Mouse (Mus musculus): ENCODE measurements around the gene Rbl1. TPM values are rescaled to one million over a fixed set of nuclear protein-coding genes. Genes with fewer than 3 reads are reported as not detected.
A peak's percentile ranks its signal among the peaks of the same experiment; 100 is the strongest.

Rbl1 gene
- polyA plus RNA-seq, 1 experiment from 2014 or later = 18.2 TPM

- Histone ChIP-seq H3K27me3 (ENCODE audit: control insufficient read depth, insufficient read depth, low read length) (no peaks in the 10 kb centered on the region), H3K9ac (ENCODE audit: low read length) (no peak overlapping the region), H3K27ac (replicated peaks in 1 of 2; ENCODE audit: control insufficient read depth in 1 of 2, insufficient read depth in 1 of 2, low read depth in 2 of 2, low read length in 2 of 2) (no peak overlapping the region), H3K4me3 (ENCODE audit: control insufficient read depth in 1 of 2, insufficient read depth in 1 of 2, low read depth in 1 of 2, low read length in 2 of 2) (no peak overlapping the region), H3K36me3 (ENCODE audit: control insufficient read depth, insufficient read depth, low read length) (no peaks in the 10 kb centered on the region), H3K9me3 (ENCODE audit: control insufficient read depth, low read length) (no peaks in the 10 kb centered on the region), H3K4me1 (ENCODE audit: control insufficient read depth in 2 of 2, insufficient read depth in 2 of 2, low read length in 2 of 2) (peaks cover 2 to 13% of the 10 kb centered on the region in 2 experiments; a peak in 2 of 4 replicates), H3K4me2 (ENCODE audit: low read length) (no peak overlapping the region)
- ATAC-seq (ENCODE audit: insufficient number of reproducible peaks, insufficient read depth, low FRiP score, low read depth) = no peak
- 85% methylated on average over 9 of the region's 9 CpGs for WGBS
These were observed 66.2 kb downstream of the Rbl1 start for GRCm38 (mm10) chr2:157137959-157138731.

DNA sequence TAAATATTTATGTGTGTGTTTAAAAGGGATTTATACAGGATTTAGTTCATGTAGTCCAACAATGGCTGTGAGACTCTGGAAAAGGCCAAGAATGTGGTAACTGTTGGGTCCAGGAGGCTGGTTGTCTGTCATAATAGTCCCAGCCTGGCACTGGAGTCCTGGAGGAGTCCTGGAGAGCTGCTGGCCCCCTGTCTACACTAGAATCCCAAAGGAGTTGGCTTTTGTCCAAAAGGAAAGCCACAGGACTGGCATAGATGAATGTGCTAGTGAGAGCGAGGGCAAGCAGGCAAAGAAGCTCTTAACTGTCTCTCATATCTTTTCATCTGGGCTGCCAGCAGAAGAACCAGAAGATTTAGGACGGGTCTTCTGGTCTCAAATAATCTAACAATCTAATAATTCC, 67.7 kb downstream of the Rbl1 start:
- no peaks in the 10 kb centered on the region for H3K36me3 ChIP-seq (ENCODE audit: control insufficient read depth, insufficient read depth, low read length)
- WGBS = 83% methylated on average over 2 of the region's 2 CpGs

DNA sequence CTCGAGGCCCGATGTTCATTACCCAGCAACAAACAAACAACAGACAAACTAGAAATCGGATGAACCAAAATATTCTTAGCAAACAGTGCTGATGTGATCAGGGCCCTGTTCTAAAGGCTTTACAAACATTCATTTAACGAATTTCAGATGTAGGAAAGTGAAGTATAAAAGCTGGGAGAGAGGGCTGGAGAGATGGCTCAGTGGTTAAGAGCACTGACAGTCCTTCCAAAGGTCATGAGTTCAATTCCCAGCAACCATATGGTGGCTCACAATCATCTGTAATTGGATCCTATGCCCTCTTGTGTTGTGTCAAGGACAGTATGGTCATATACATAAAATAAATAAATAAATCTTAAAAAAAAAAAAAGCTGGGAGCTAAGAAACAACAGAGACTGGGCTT, 68.2 kb downstream of the Rbl1 start:
- WGBS = 92% methylated on average over 4 of the region's 4 CpGs
- Histone ChIP-seq H3K4me3 (ENCODE audit: control insufficient read depth in 1 of 2, insufficient read depth in 1 of 2, low read depth in 1 of 2, low read length in 2 of 2) (no peak overlapping the region), H3K27me3 (ENCODE audit: control insufficient read depth, insufficient read depth, low read length) (no peaks in the 10 kb centered on the region), H3K9ac (ENCODE audit: low read length) (no peak overlapping the region), H3K9me3 (ENCODE audit: control insufficient read depth, low read length) (no peaks in the 10 kb centered on the region), H3K27ac (replicated peaks in 1 of 2; ENCODE audit: control insufficient read depth in 1 of 2, insufficient read depth in 1 of 2, low read depth in 2 of 2, low read length in 2 of 2) (no peak overlapping the region), H3K4me1 (ENCODE audit: control insufficient read depth in 2 of 2, insufficient read depth in 2 of 2, low read length in 2 of 2) (peaks cover 2 to 13% of the 10 kb centered on the region in 2 experiments; a peak in 2 of 4 replicates), H3K36me3 (ENCODE audit: control insufficient read depth, insufficient read depth, low read length) (no peaks in the 10 kb centered on the region), H3K4me2 (ENCODE audit: low read length) (no peak overlapping the region)
- no peak for ATAC-seq (ENCODE audit: insufficient number of reproducible peaks, insufficient read depth, low FRiP score, low read depth)

More for the DNA sequence above, 67.7 kb downstream of the Rbl1 start:
- H3K4me2 ChIP-seq (ENCODE audit: low read length) = no peak overlapping the region
- no peaks in the 10 kb centered on the region for H3K9me3 ChIP-seq (ENCODE audit: control insufficient read depth, low read length)
- H3K9ac ChIP-seq (ENCODE audit: low read length) = no peak overlapping the region
- H3K4me1 ChIP-seq (ENCODE audit: control insufficient read depth in 2 of 2, insufficient read depth in 2 of 2, low read length in 2 of 2) = peaks cover 2 to 13% of the 10 kb centered on the region in 2 experiments; a peak in 2 of 4 replicates
- no peak for ATAC-seq (ENCODE audit: insufficient number of reproducible peaks, insufficient read depth, low FRiP score, low read depth)
- no peak overlapping the region for H3K27ac ChIP-seq (replicated peaks in 1 of 2; ENCODE audit: control insufficient read depth in 1 of 2, insufficient read depth in 1 of 2, low read depth in 2 of 2, low read length in 2 of 2)
- H3K4me3 ChIP-seq (ENCODE audit: control insufficient read depth in 1 of 2, insufficient read depth in 1 of 2, low read depth in 1 of 2, low read length in 2 of 2) = no peak overlapping the region
- H3K27me3 ChIP-seq (ENCODE audit: control insufficient read depth, insufficient read depth, low read length) = no peaks in the 10 kb centered on the region

DNA sequence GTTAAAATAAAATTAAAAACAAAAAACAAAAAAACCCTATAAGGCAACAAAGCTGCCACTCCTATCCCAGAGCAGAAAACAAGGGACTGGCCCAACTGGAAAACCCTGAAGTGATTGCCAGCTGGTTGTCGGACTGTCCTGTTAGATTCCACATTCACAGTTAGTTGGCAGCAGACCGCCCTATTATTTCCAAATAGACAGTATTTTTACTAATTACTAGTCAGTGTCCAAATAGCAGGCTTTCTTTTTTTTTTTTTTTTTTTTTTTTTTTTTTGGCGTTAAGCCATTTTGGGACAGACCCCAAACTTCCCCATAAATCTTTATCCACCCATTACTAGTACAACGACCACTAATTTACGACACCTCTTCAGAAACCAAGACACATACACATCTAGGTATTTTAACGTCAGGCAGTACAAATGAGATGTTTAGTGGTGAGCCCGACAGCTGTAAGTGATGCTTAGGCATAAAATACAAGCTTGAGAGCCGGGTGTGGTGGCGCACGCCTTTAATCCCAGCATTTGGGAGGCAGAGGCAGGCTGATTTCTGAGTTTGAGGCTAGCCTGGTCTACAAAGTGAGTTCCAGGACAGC, 68.7 kb downstream of the Rbl1 start:
- Histone ChIP-seq H3K27me3 (ENCODE audit: control insufficient read depth, insufficient read depth, low read length) (no peaks in the 10 kb centered on the region), H3K36me3 (ENCODE audit: control insufficient read depth, insufficient read depth, low read length) (no peaks in the 10 kb centered on the region), H3K9ac (ENCODE audit: low read length) (peak overlapping the region; percentile 77), H3K27ac (replicated peaks in 1 of 2; ENCODE audit: control insufficient read depth in 1 of 2, insufficient read depth in 1 of 2, low read depth in 2 of 2, low read length in 2 of 2) (peak overlapping the region; percentile 67 to 81; a peak in 3 of 4 replicates), H3K4me3 (ENCODE audit: control insufficient read depth in 1 of 2, insufficient read depth in 1 of 2, low read depth in 1 of 2, low read length in 2 of 2) (peak overlapping the region; percentile 80 to 97; a peak in 3 of 4 replicates), H3K4me2 (ENCODE audit: low read length) (peak overlapping the region; percentile 79), H3K4me1 (ENCODE audit: control insufficient read depth in 2 of 2, insufficient read depth in 2 of 2, low read length in 2 of 2) (peaks cover 2 to 13% of the 10 kb centered on the region in 2 experiments; a peak in 2 of 4 replicates), H3K9me3 (ENCODE audit: control insufficient read depth, low read length) (no peaks in the 10 kb centered on the region)
- ATAC-seq (ENCODE audit: insufficient number of reproducible peaks, insufficient read depth, low FRiP score, low read depth) = no peak
- WGBS = 86% methylated on average over 10 of the region's 10 CpGs

DNA sequence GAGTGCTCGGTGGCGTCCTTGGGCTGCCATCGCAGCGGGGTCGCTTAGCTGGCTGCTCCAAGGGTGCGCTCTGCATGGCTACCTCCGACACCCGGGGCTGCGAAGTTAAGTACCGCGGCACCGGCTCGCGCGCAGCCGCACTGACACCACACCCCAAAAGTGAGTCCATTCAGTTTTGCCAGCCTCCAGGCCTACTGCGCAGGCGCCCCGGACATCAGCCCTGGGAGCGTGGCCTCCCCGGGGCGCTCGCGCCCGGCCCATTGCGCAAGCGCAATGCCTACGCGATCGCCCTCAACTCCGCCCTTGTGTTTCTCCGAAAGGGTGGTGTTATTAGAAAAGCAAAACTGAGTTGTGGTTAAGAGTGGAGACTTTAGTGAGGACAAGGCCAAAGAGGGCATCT, 69.3 kb downstream of the Rbl1 start, which contains the start of gene Samhd1:
Gene Samhd1, minus strand, starts transcription at position 252 of the 400 bp plus-strand sequence.
- Histone ChIP-seq H3K9ac (ENCODE audit: low read length) (peak within 1 kb of the TSS; percentile 77), H3K36me3 (ENCODE audit: control insufficient read depth, insufficient read depth, low read length) (no peaks in the 10 kb centered on the region), H3K4me2 (ENCODE audit: low read length) (peak within 1 kb of the TSS; percentile 79), H3K27me3 (ENCODE audit: control insufficient read depth, insufficient read depth, low read length) (no peaks in the 10 kb centered on the region), H3K27ac (replicated peaks in 1 of 2; ENCODE audit: control insufficient read depth in 1 of 2, insufficient read depth in 1 of 2, low read depth in 2 of 2, low read length in 2 of 2) (peak within 1 kb of the TSS; percentile 67 to 81), H3K9me3 (ENCODE audit: control insufficient read depth, low read length) (no peaks in the 10 kb centered on the region), H3K4me3 (ENCODE audit: control insufficient read depth in 1 of 2, insufficient read depth in 1 of 2, low read depth in 1 of 2, low read length in 2 of 2) (peak within 1 kb of the TSS; percentile 80 to 97), H3K4me1 (ENCODE audit: control insufficient read depth in 2 of 2, insufficient read depth in 2 of 2, low read length in 2 of 2) (peaks cover 2 to 13% of the 10 kb centered on the region in 2 experiments; a peak in 2 of 4 replicates)
- WGBS = under 1% methylated on average over 32 of the region's 32 CpGs
- ATAC-seq (ENCODE audit: insufficient number of reproducible peaks, insufficient read depth, low FRiP score, low read depth) = peak; percentile 91

DNA sequence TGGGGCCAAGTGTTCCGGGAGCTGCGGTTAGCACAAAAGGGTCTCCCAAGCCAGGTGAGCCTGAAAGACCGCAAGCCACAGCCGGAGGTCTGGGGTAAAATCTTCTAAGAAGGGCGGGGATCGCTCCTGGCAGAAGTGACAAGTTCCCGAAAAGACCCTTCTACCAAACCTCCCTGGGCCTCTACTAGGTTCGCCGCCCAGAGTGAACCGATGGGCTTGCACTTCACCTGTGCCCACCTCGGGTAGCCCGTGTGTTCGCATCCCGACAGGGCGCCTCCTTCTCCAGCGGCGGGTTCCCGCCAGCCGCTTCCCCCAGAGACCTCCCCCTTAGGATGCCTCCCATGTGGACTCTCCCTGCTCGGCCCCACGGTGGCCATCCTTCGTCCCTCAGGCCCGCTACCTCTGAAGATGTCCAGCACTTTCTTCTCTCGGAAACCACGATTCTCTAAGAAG, 69.8 kb downstream of the Rbl1 start:
- Histone ChIP-seq H3K9ac (ENCODE audit: low read length) (peak overlapping the region; percentile 77), H3K27me3 (ENCODE audit: control insufficient read depth, insufficient read depth, low read length) (no peaks in the 10 kb centered on the region), H3K27ac (replicated peaks in 1 of 2; ENCODE audit: control insufficient read depth in 1 of 2, insufficient read depth in 1 of 2, low read depth in 2 of 2, low read length in 2 of 2) (peak overlapping the region; percentile 67 to 76; a peak in 3 of 4 replicates), H3K4me2 (ENCODE audit: low read length) (peak overlapping the region; percentile 79), H3K36me3 (ENCODE audit: control insufficient read depth, insufficient read depth, low read length) (no peaks in the 10 kb centered on the region), H3K4me1 (ENCODE audit: control insufficient read depth in 2 of 2, insufficient read depth in 2 of 2, low read length in 2 of 2) (peaks cover 2 to 13% of the 10 kb centered on the region in 2 experiments; a peak in 2 of 4 replicates), H3K4me3 (ENCODE audit: control insufficient read depth in 1 of 2, insufficient read depth in 1 of 2, low read depth in 1 of 2, low read length in 2 of 2) (peak overlapping the region; percentile 80 to 97), H3K9me3 (ENCODE audit: control insufficient read depth, low read length) (no peaks in the 10 kb centered on the region)
- ATAC-seq (ENCODE audit: insufficient number of reproducible peaks, insufficient read depth, low FRiP score, low read depth) = peak; percentile 57; the same call in 1 of the 2 replicates
- WGBS = under 1% methylated on average over 25 of the region's 25 CpGs

DNA sequence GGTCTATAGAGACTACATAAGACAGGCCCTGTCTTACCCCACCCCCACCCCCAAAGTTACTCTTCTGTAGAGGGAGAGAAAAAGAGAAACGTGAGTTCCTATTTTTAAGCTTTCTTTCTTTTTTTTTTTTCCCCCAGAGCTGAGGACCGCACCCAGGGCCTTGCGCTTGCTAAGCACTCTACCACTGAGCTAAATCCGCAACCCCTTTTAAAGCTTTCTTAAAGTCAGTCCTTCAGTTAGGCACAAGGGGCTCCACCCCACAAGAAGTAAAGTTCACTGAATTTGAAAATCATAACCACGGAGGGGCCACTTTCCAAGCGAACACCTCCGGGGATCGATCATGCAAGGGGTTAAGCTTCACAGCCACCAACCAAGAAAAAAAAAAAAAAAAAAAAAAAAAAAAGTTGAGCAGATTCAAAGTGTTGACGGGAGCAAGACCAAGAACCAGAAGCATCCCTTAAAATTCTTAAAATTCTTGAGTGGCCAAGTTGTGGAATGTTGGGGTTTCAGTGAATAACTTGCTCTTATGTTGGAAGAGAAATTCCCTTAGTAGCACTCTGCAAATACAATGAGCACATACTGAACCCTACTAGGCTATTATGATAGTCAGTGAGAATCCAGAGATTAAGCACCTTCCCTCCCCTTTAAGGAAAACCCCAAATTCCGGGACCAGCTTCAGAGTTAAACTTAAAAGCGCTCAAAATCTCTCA, 70.4 kb downstream of the Rbl1 start:
- Histone ChIP-seq H3K9ac (ENCODE audit: low read length) (peak overlapping the region; percentile 77), H3K36me3 (ENCODE audit: control insufficient read depth, insufficient read depth, low read length) (no peaks in the 10 kb centered on the region), H3K27ac (replicated peaks in 1 of 2; ENCODE audit: control insufficient read depth in 1 of 2, insufficient read depth in 1 of 2, low read depth in 2 of 2, low read length in 2 of 2) (peak overlapping the region in 1 of 2 experiments; percentile 67; a peak in 1 of 4 replicates), H3K27me3 (ENCODE audit: control insufficient read depth, insufficient read depth, low read length) (no peaks in the 10 kb centered on the region), H3K4me3 (ENCODE audit: control insufficient read depth in 1 of 2, insufficient read depth in 1 of 2, low read depth in 1 of 2, low read length in 2 of 2) (peak overlapping the region; percentile 80 to 97), H3K9me3 (ENCODE audit: control insufficient read depth, low read length) (no peaks in the 10 kb centered on the region), H3K4me2 (ENCODE audit: low read length) (peak overlapping the region; percentile 79), H3K4me1 (ENCODE audit: control insufficient read depth in 2 of 2, insufficient read depth in 2 of 2, low read length in 2 of 2) (peaks cover 2 to 13% of the 10 kb centered on the region in 2 experiments; a peak in 2 of 4 replicates)
- WGBS = 17% methylated on average over 11 of the region's 11 CpGs
- ATAC-seq (ENCODE audit: insufficient number of reproducible peaks, insufficient read depth, low FRiP score, low read depth) = no peak

Measured in heart, embryonic 14.5 days (tissue).